Mouse (Mus musculus) embryonic facial prominence, embryonic 14.5 days (tissue): ENCODE results near the gene Ubxn10. TPM values are rescaled to one million over a fixed set of nuclear protein-coding genes. Genes with fewer than 3 reads are reported as not detected.

ENCODE experiments used
- ATAC-seq: fragments of 200-750 bp; cut with Nextera tagmentation; 2 replicates; pipeline ENCODE4 v1.8.0; 2017; ENCODE audit warnings: low read depth, moderate number of reproducible peaks, moderate TSS enrichment
- DNase-seq: peaks from one replicate; pipeline ENCODE4 v3.0.0-alpha.2; 2015; ENCODE audit warnings: low spot score
- H3K27ac ChIP-seq: fragments of 300-500 bp; sonication (generic); replicated peaks from 2 replicates; pipeline ENCODE4 v1.5.1; 2014; ENCODE audit warnings: low read depth, mild to moderate bottlenecking, low read length, moderate library complexity
- H3K27me3 ChIP-seq: fragments of 300-500 bp; sonication (generic); replicated peaks from 2 replicates; pipeline ENCODE4 v1.6.1; 2014; ENCODE audit warnings: low read length; ENCODE audit not compliant: control insufficient read depth, insufficient read depth
- H3K36me3 ChIP-seq: fragments of 300-500 bp; sonication (generic); 2 replicates; pipeline ENCODE4 v1.6.1; 2014; ENCODE audit warnings: low read length, mixed read lengths; ENCODE audit not compliant: control insufficient read depth, insufficient read depth
- H3K4me1 ChIP-seq: fragments of 300-500 bp; sonication (generic); 2 replicates; pipeline ENCODE4 v1.6.1; 2014; ENCODE audit warnings: antibody characterized with exemption, low read length; ENCODE audit not compliant: control insufficient read depth, insufficient read depth
- H3K4me2 ChIP-seq: fragments of 300-500 bp; sonication (generic); 2 replicates; pipeline ENCODE4 v1.6.1; 2014; ENCODE audit warnings: low read depth, mild to moderate bottlenecking, low read length, moderate library complexity, mixed read lengths
- H3K4me3 ChIP-seq: fragments of 300-500 bp; sonication (generic); 2 replicates; pipeline ENCODE4 v1.5.1; 2014; ENCODE audit warnings: low read depth, mild to moderate bottlenecking, low read length
- H3K9ac ChIP-seq: fragments of 300-500 bp; sonication (generic); 2 replicates; pipeline ENCODE4 v1.6.1; 2014; ENCODE audit warnings: low read depth, mild to moderate bottlenecking, low read length, moderate library complexity, mixed read lengths
- H3K9me3 ChIP-seq: fragments of 300-500 bp; sonication (generic); 2 replicates; pipeline ENCODE4 v1.6.1; 2016; ENCODE audit warnings: low read length; ENCODE audit not compliant: control insufficient read depth
- WGBS: fragments of 180-500 bp; shearing (Covaris S2); extraction: QIAGEN DNeasy Blood & Tissue Kit; methylation state at CpG from one replicate; pipeline ENCODE4 v1.1.7; 2014; 5-methylcytosine and 5-hydroxymethylcytosine counted together
- polyA plus RNA-seq: library from polyadenylated mRNA; unstranded; fragments of >200 nt; fragmentation: Nextera tagmentation; extraction: Ambion mirVana; gene quantifications from 2 replicates; pipeline ENCODE4 v1.2.1, GENCODE M21; 2014

The Ubxn10 gene
- polyA plus RNA-seq, 1 experiment from 2014 or later: 4.7 TPM

DNA sequence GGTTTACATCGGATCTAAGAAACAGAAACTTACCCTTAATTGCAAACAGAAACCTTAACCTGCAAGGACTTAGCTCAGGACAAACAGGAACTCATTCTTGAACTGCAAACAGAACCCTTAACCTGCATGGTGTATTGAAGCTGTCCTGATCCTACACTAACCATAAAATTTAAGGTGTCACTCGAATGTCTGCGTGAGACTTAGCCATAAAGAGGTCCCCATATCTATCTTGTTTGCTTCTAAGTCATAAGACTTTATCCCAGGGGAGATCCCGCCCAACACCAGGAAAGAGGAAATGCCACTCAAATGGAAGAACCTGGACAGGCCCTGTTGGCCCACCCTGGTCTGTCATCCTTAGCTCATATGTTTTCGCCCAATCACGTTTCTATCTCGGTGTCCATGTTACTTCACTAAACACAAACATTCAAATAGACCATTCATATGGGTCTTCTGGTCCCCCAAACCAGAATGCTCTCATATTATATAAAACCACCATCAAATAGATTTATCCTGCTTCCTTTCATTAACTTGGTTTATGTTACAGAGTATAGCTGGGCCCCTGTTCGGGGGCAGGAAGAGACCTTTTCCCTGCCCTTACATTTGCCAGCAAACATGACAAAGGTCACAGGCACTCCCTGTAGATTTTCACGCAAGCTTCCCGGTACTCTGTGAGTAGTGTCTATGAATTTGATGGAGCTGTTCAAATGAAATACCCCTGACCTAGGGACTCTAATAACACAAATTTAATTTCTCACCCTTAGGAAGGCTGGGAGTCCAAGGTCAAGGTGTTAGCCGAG, 66.7 kb downstream of the Ubxn10 start:
- no peak overlapping the region for H3K4me3 ChIP-seq
- 73% methylated on average over 11 of the region's 11 CpGs for WGBS
- no peaks in the 10 kb centered on the region for H3K4me1 ChIP-seq
- no peak overlapping the region for H3K9ac ChIP-seq
- DNase-seq (no peak), ATAC-seq (no peak)
- H3K4me2 ChIP-seq: no peak overlapping the region
- H3K9me3 ChIP-seq: no peaks in the 10 kb centered on the region
- no peaks in the 10 kb centered on the region; the same call in 1 of the 2 replicates for H3K27me3 ChIP-seq
- H3K36me3 ChIP-seq: no peaks in the 10 kb centered on the region
- no peak overlapping the region for H3K27ac ChIP-seq

DNA sequence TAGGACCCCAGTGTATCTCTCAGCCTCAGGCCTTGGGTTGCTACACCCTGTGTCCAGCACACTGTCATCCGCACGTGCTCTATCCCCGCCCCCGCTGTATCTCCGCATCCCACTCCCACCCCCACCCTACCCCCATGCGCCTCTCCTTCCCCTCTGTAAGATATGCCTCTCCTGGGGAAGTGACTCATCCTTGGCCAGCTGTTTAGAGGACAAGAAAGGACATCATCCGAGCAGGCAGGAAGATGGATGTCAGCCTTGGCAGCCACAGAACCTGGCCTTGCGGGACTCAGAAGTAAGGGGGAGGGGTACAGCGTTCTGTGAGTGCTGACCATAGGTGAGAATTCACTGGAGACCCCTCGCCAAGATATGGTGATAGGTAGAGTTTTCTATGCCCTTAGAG, 70.4 kb downstream of the Ubxn10 start:
- no peaks in the 10 kb centered on the region for H3K9me3 ChIP-seq
- no peak for DNase-seq
- no peaks in the 10 kb centered on the region for H3K36me3 ChIP-seq
- no peak overlapping the region for H3K4me2 ChIP-seq
- H3K4me1 ChIP-seq: no peaks in the 10 kb centered on the region
- H3K9ac ChIP-seq: no peak overlapping the region
- no peak for ATAC-seq
- WGBS: 69% methylated on average over 10 of the region's 10 CpGs
- no peaks in the 10 kb centered on the region; the same call in 1 of the 2 replicates for H3K27me3 ChIP-seq
- H3K27ac ChIP-seq: no peak overlapping the region
- no peak overlapping the region for H3K4me3 ChIP-seq

DNA sequence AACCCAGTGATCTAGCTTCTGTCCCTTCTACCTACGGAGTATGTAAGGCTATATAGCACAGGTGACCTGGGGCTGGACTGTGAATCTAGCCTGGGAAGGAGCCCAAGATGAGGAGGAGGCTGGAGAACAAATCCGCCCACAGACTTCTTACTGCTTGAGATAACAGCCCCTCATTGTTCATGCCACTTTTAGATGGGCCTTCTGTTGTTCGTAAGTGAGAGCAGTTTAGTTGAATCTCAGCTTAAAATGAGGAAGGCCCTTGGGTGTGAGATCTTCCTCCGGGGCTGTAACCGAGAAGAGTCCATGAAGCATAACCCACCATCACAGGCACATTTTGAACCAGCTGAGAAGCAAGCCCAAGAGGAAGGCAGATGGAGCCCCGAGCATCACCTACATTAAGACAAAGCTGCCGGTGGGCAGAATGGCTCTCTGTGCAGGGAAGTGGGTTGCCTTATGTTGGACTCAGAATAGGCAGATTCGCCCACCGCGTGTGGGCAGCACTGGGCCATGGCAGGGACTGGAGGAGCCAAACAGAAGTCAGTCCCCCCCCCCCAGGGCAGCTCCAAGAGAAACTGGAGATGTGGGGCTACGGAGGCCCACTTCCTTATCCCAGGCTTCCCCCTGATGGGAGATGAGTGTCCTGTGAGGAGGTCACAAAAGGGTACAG, 76.9 kb downstream of the Ubxn10 start:
- no peaks in the 10 kb centered on the region for H3K27me3 ChIP-seq
- H3K4me1 ChIP-seq: no peaks in the 10 kb centered on the region
- H3K4me3 ChIP-seq: no peak overlapping the region
- no peak overlapping the region for H3K4me2 ChIP-seq
- H3K36me3 ChIP-seq: no peaks in the 10 kb centered on the region
- no peak for DNase-seq
- no peak for ATAC-seq
- no peaks in the 10 kb centered on the region for H3K9me3 ChIP-seq
- H3K9ac ChIP-seq: no peak overlapping the region
- no peak overlapping the region for H3K27ac ChIP-seq
- WGBS: 71% methylated on average over 11 of the region's 11 CpGs

Other genes with a start within 250 kb of the Ubxn10 start
- 0.08 and 0.30 TPM in 2 replicates for gene Vwa5b1, start 101.3 kb downstream of the Ubxn10 start, polyA plus RNA-seq
- gene Pla2g2c, start 12.4 kb downstream of the Ubxn10 start, polyA plus RNA-seq: 0.17 and 0.61 TPM in 2 replicates
- 5.3 and 6.5 TPM in 2 replicates for gene Pla2g2f, start 20.5 kb upstream of the Ubxn10 start, polyA plus RNA-seq
- gene Pla2g2d, start 38.6 kb upstream of the Ubxn10 start, polyA plus RNA-seq: 0.28 and 0.38 TPM in 2 replicates
- 2.2 and 2.3 TPM in 2 replicates for gene Pla2g5, start 126.3 kb upstream of the Ubxn10 start, polyA plus RNA-seq
- not detected in 2 replicates for gene Gm13030, start 136.8 kb upstream of the Ubxn10 start, polyA plus RNA-seq
- gene Pla2g2e, start 140.8 kb upstream of the Ubxn10 start, polyA plus RNA-seq: 0.28 and 0.38 TPM in 2 replicates
- 4.0 and 4.1 TPM in 2 replicates for gene Otud3, start 176.8 kb upstream of the Ubxn10 start, polyA plus RNA-seq
- gene Rnf186, start 229.9 kb upstream of the Ubxn10 start, polyA plus RNA-seq: not detected in 2 replicates
- gene Tmco4, start 235.7 kb upstream of the Ubxn10 start, polyA plus RNA-seq: 3.8 and 4.7 TPM in 2 replicates